Mouse (Mus musculus) liver, embryonic 15.5 days (tissue): ENCODE results near the gene Tmem151a. TPM values are rescaled to one million over a fixed set of nuclear protein-coding genes. Genes with fewer than 3 reads are reported as not detected.

ENCODE experiments used
- ATAC-seq: fragments of 200-750 bp; cut with Nextera tagmentation; 2 replicates; pipeline ENCODE4 v1.8.0; 2017; ENCODE audit warnings: moderate number of reproducible peaks, mild to moderate bottlenecking, moderate library complexity; ENCODE audit not compliant: insufficient read depth
- H3K27ac ChIP-seq: fragments of 300-500 bp; sonication (generic); replicated peaks from 2 replicates; pipeline ENCODE4 v1.5.1; 2015; ENCODE audit warnings: mild to moderate bottlenecking, inconsistent platforms
- H3K27me3 ChIP-seq: fragments of 300-500 bp; sonication (generic); 2 replicates; pipeline ENCODE4 v1.6.1; 2015; ENCODE audit warnings: mild to moderate bottlenecking, inconsistent platforms
- H3K36me3 ChIP-seq: fragments of 300-500 bp; sonication (generic); replicated peaks from 2 replicates; pipeline ENCODE4 v1.6.1; 2015; ENCODE audit warnings: moderate library complexity, mild to moderate bottlenecking, inconsistent platforms
- H3K4me1 ChIP-seq: fragments of 300-500 bp; sonication (generic); replicated peaks from 2 replicates; pipeline ENCODE4 v1.6.1; 2015; ENCODE audit warnings: inconsistent platforms
- H3K4me2 ChIP-seq: fragments of 300-500 bp; sonication (generic); 2 replicates; pipeline ENCODE4 v1.6.1; 2015; ENCODE audit warnings: moderate library complexity, mild to moderate bottlenecking, inconsistent platforms
- H3K4me3 ChIP-seq: fragments of 300-500 bp; sonication (generic); replicated peaks from 2 replicates; pipeline ENCODE4 v1.5.1; 2015; ENCODE audit warnings: mild to moderate bottlenecking, inconsistent platforms
- H3K9ac ChIP-seq: fragments of 300-500 bp; sonication (generic); 2 replicates; pipeline ENCODE4 v1.6.1; 2015; ENCODE audit warnings: moderate library complexity, mild to moderate bottlenecking, inconsistent platforms
- H3K9me3 ChIP-seq: fragments of 300-500 bp; sonication (generic); replicated peaks from 2 replicates; pipeline ENCODE4 v1.6.1; 2016; ENCODE audit warnings: inconsistent platforms
- WGBS: fragments of 180-500 bp; shearing (Covaris S2); methylation state at CpG from one replicate; pipeline ENCODE4 v1.1.7; 2015; ENCODE audit warnings: mixed read lengths; ENCODE audit not compliant: insufficient replicate concordance; 5-methylcytosine and 5-hydroxymethylcytosine counted together
- polyA plus RNA-seq: library from polyadenylated mRNA; unstranded; fragments of >200 nt; fragmentation: Nextera tagmentation; extraction: Ambion mirVana; gene quantifications from 2 replicates; pipeline ENCODE4 v1.2.1, GENCODE M21; 2015

Tmem151a gene
- polyA plus RNA-seq, 1 experiment from 2014 or later: 0.45 TPM

DNA sequence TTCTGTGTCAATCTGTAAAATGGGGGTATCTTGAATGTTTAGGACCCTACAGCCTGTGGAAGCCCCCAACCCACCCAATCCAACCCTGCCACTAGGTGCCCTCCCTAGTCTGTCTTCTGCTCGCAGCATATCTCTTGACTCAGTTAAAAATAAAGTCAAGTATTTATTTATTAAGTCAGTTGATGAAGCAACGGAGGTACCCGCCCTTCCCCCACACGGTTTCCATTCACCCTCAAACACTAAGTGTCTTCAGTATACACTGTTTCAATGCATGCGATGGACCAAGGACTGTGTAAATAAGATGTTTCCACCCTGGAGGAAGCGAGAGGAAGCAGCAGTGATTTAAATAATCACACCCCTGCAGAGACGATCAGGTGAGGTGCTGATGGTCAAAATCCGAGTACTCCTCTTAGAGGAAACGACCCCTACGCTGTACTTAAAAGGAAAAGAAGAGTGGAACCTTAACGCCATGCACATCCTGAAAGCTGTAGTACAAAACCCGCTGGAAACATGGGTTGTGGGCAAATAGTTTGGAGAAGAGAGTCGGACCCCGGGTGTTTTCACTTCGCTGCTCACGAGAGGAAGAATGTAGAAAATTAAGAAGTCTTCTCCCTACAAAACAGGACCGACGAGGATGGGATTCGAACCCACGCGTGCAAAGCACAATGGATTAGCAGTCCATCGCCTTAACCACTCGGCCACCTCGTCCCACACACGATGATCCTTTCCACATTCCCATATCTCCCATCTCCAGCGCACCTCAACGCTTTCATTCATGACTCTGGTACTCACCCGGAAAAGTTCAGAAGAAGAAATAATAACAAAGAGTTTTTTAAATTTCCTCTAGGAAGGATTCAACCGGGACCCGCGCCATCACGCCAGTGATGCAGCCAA lies 47.4 kb downstream of the Tmem151a start:
- H3K27me3 ChIP-seq: peaks cover 4% of the 10 kb centered on the region; the same call in 1 of the 2 replicates
- H3K4me1 ChIP-seq: peaks cover 52% of the 10 kb centered on the region
- H3K4me2 ChIP-seq: peak overlapping the region; percentile 91
- peak; percentile 23; the same call in 1 of the 2 replicates for ATAC-seq
- 4% methylated on average over 32 of the region's 32 CpGs for WGBS
- no peaks in the 10 kb centered on the region for H3K9me3 ChIP-seq
- H3K36me3 ChIP-seq: no peaks in the 10 kb centered on the region
- H3K4me3 ChIP-seq: peak overlapping the region; percentile 70
- H3K27ac ChIP-seq: 0 out of 2 replicates have a peak overlapping the region, but pooled peaks have one; percentile 14
- peak overlapping the region; percentile 69; the same call in 1 of the 2 replicates for H3K9ac ChIP-seq

DNA sequence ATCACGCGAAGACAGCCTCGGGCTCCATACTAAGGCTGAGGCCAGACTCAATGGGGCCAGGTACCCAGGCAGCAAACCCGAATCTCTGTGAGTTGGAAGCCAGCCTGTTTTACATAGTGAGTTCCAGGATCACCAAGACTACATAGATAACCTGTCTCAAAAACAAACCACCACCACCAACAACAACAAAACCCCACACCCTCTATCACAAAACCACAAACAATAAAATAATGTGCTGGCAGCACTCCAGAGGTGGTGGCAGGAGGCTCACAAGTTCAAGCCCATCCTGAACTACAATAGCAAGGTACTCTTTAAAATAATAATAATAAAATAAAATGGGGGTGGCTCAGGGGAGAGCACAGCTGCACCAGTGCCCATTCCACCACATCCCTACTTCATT lies 48.8 kb downstream of the Tmem151a start:
- Histone ChIP-seq H3K9ac (no peak overlapping the region), H3K27ac (no peak overlapping the region), H3K9me3 (no peaks in the 10 kb centered on the region), H3K36me3 (no peaks in the 10 kb centered on the region), H3K4me1 (peaks cover 41% of the 10 kb centered on the region), H3K27me3 (peaks cover 4% of the 10 kb centered on the region; the same call in 1 of the 2 replicates), H3K4me3 (no peak overlapping the region), H3K4me2 (no peak overlapping the region)
- no peak for ATAC-seq
- 67% methylated on average over 4 of the region's 4 CpGs for WGBS

DNA sequence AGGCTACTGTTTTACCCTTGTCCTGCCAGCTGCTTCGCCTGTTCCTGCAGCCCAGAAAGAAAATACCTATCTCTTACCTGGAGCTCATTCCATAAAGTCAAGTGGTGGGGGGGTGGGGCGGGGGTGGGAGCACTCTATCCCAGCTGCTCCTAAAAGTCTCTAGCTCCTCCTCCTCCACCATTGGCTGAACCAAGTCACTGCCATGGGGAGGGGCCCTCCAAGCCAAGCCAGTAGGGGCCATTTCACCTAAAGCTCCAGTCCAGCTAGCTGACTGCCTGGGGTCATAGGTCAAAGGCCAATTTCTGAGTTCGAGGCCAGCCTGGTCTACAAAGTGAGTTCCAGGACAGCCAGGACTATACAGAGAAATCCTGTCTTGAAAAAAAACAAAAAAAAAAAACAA lies 52.6 kb downstream of the Tmem151a start:
- ATAC-seq: no peak
- Histone ChIP-seq H3K27ac (no peak overlapping the region), H3K27me3 (peaks cover 4% of the 10 kb centered on the region; the same call in 1 of the 2 replicates), H3K4me3 (no peak overlapping the region), H3K4me2 (no peak overlapping the region), H3K9ac (no peak overlapping the region), H3K9me3 (no peaks in the 10 kb centered on the region), H3K4me1 (peaks cover 3% of the 10 kb centered on the region; the same call in 1 of the 2 replicates), H3K36me3 (no peaks in the 10 kb centered on the region)
- 61% methylated on average over 3 of the region's 3 CpGs for WGBS

DNA sequence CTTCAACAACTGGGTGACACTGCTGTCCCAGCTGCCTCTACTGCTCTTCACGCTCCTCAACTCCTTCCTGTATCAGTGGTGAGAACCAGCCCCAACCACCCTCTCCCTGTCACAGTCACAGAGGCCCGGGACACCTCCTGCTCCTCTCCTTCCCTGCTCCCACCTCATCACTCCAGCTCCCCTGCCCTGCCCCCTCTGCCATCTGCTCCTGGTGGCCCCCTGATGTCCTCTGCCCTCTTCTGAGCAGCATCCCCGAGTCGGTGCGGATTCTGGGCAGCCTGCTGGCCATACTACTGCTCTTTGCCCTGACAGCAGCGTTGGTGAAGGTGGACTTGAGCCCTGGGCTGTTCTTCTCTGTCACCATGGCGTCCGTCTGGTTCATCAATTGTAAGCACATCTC lies 59.2 kb downstream of the Tmem151a start:
- ATAC-seq: no peak
- Histone ChIP-seq H3K27me3 (0 out of 2 replicates have a peak, but pooled peaks cover 5% of the 10 kb centered on the region), H3K4me1 (peaks cover 20% of the 10 kb centered on the region), H3K9me3 (no peaks in the 10 kb centered on the region), H3K27ac (no peak overlapping the region), H3K9ac (no peak overlapping the region), H3K4me2 (no peak overlapping the region), H3K36me3 (no peaks in the 10 kb centered on the region), H3K4me3 (no peak overlapping the region)
- WGBS: 78% methylated on average over 8 of the region's 8 CpGs

DNA sequence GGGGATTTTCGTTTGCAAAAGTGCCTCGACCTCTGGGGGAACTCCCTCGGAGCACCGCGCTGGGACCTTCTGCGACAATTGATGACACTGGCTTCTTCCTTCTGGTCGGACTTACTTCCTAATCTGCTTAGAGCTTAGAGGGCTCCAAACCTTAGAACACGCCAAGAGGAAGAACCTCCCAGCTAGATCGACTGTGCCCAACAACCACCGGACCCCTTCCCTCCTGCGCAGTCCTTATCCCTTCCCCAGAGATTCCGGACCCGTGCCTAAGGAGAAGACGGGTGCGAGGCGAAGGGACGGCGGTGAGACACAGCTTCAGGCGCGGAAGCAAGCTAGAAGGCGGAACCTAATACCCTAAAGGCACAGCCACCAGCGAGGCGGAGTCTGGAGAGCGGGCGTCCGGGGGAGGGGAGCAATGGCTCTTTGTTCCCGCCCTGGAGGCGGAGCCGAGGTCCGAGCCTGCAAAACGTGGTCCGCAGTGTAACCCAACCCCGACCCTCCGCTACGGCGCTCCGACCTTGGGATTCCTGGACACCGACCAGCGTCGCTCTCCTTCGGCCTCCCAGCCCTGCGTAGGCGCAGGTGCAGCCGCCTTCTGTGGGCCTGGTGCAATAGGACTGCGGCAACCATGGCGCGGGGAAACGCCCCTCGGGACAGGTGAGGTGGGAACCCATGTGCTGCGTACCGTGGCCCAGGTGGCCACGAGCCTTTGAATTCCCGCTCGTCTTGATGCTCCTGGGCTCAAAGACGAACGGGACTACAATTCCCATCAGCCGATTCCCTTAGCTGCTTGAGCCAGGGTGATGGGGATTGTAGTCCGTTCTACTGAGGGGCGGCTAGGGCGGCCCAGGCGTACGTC lies 61.5 kb downstream of the Tmem151a start, which contains the start of gene Slc29a2:
Gene Slc29a2, plus strand, starts transcription at position 240 of the 859 bp plus-strand sequence.
- Histone ChIP-seq H3K4me2 (peak within 1 kb of the TSS; percentile 95), H3K27me3 (0 out of 2 replicates have a peak, but pooled peaks cover 5% of the 10 kb centered on the region), H3K4me3 (peak within 1 kb of the TSS; percentile 71), H3K9me3 (no peaks in the 10 kb centered on the region), H3K9ac (peak within 1 kb of the TSS; percentile 62), H3K4me1 (peaks cover 20% of the 10 kb centered on the region), H3K36me3 (no peaks in the 10 kb centered on the region), H3K27ac (peak within 1 kb of the TSS; percentile 77)
- peak; percentile 86 for ATAC-seq
- under 1% methylated on average over 62 of the region's 62 CpGs for WGBS

DNA sequence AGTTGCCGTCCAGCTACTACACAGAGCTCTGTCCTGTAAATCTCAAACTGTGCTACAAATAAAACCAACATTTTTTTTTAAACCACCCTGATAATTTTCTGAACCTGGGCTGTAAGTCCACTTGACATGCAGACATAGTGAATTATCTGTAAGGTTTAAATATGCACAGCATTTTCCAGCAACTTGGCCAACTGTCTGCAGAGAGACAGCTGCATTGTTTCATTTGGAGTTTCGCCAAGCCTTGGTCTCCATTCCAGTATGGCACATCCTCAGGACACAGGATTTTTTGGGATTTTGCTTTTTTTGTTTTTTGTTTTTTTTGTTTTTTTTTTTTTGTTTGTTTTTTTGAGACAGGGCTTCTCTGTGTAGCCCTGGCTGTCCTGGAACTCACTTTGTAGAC lies 63.9 kb downstream of the Tmem151a start:
- no peaks in the 10 kb centered on the region for H3K36me3 ChIP-seq
- WGBS: 69% methylated on average over 2 of the region's 2 CpGs

More for the DNA sequence above, 63.9 kb downstream of the Tmem151a start:
- H3K27ac ChIP-seq: no peak overlapping the region
- H3K27me3 ChIP-seq: peaks cover 15% of the 10 kb centered on the region; the same call in 1 of the 2 replicates
- H3K4me3 ChIP-seq: no peak overlapping the region
- no peak for ATAC-seq
- H3K9me3 ChIP-seq: no peaks in the 10 kb centered on the region
- no peak overlapping the region for H3K4me2 ChIP-seq
- peaks cover 20% of the 10 kb centered on the region for H3K4me1 ChIP-seq
- no peak overlapping the region for H3K9ac ChIP-seq

Other genes starting within 250 kb of the Tmem151a start
- 52.4 and 61.9 TPM in 2 replicates for gene Ccs, start 246.2 kb downstream of the Tmem151a start, polyA plus RNA-seq
- not detected in 2 replicates for gene Ccdc87, start 246.2 kb downstream of the Tmem151a start, polyA plus RNA-seq
- 25.8 and 28.8 TPM in 2 replicates for gene Ctsf, start 230.4 kb downstream of the Tmem151a start, polyA plus RNA-seq
- gene Actn3, start 207.6 kb downstream of the Tmem151a start, polyA plus RNA-seq: 0.85 and 1.2 TPM in 2 replicates
- 9.7 and 10.9 TPM in 2 replicates for gene Zdhhc24, start 206.9 kb downstream of the Tmem151a start, polyA plus RNA-seq
- gene Bbs1, start 178.9 kb downstream of the Tmem151a start, polyA plus RNA-seq: 1.0 TPM in 2 replicates
- 46.0 and 47.8 TPM in 2 replicates for gene Dpp3, start 157.2 kb downstream of the Tmem151a start, polyA plus RNA-seq
- 0.17 TPM in 2 replicates for gene Peli3, start 142.4 kb downstream of the Tmem151a start, polyA plus RNA-seq
- 38.1 and 42.8 TPM in 2 replicates for gene Mrpl11, start 123.4 kb downstream of the Tmem151a start, polyA plus RNA-seq
- gene Npas4, start 95.2 kb downstream of the Tmem151a start, polyA plus RNA-seq: not detected in 2 replicates
- 0.86 and 0.97 TPM in 2 replicates for gene Slc29a2, start 61.7 kb downstream of the Tmem151a start, polyA plus RNA-seq
- 8.9 TPM in 2 replicates for gene B4gat1, start 46.7 kb downstream of the Tmem151a start, polyA plus RNA-seq
- 0.36 and 0.54 TPM in 2 replicates for gene AC124502.3, start 46.6 kb downstream of the Tmem151a start, polyA plus RNA-seq
- 24.0 and 25.5 TPM in 2 replicates for gene Brms1, start 44.2 kb downstream of the Tmem151a start, polyA plus RNA-seq
- 0.17 and 0.38 TPM in 2 replicates for gene Rin1, start 35.0 kb downstream of the Tmem151a start, polyA plus RNA-seq
- gene Cd248, start 17.5 kb downstream of the Tmem151a start, polyA plus RNA-seq: 3.2 and 3.7 TPM in 2 replicates
- gene Yif1a, start 3.0 kb upstream of the Tmem151a start, polyA plus RNA-seq: 49.4 and 55.3 TPM in 2 replicates
- gene Cnih2, start 13.0 kb upstream of the Tmem151a start, polyA plus RNA-seq: 0.68 and 0.83 TPM in 2 replicates
- 85.4 and 89.7 TPM in 2 replicates for gene Rab1b, start 21.5 kb upstream of the Tmem151a start, polyA plus RNA-seq
- gene Klc2, start 33.0 kb upstream of the Tmem151a start, polyA plus RNA-seq: 1.7 and 2.7 TPM in 2 replicates
- 8.6 TPM in 2 replicates for gene Pacs1, start 187.6 kb upstream of the Tmem151a start, polyA plus RNA-seq
- 113 and 114 TPM in 2 replicates for gene Sf3b2, start 209.9 kb upstream of the Tmem151a start, polyA plus RNA-seq
- gene Gal3st3, start 212.8 kb upstream of the Tmem151a start, polyA plus RNA-seq: 0.06 and 0.09 TPM in 2 replicates